Mouse (Mus musculus): ENCODE data around the gene Ofcc1. TPM values are rescaled to one million over a fixed set of nuclear protein-coding genes. Genes with fewer than 3 reads are reported as not detected.

Ofcc1 gene
- total RNA-seq, 2 experiments from 2014 or later, result not detected

DNA sequence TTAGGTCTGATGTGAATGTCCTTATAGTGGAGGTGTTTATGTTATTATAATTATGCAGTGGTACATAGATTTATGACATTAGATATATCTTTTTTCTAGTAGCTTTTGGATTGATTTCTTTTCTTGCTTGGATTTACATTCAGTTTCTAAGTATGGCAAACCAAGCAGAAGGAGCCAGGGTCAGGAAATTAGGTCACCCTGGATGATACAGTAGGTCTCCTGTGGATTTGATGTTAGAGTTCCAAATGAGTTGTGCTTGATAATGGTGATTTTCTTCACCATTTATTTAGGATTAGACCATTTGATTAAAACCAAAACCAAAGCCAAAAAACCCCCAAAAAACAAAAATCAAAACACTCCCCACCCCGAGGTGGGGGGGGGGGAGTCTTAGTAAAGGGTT lies 338.6 kb downstream of the Ofcc1 start:
- DNase-seq (ENCODE audit: low spot score in 2 of 2), result no peak

DNA sequence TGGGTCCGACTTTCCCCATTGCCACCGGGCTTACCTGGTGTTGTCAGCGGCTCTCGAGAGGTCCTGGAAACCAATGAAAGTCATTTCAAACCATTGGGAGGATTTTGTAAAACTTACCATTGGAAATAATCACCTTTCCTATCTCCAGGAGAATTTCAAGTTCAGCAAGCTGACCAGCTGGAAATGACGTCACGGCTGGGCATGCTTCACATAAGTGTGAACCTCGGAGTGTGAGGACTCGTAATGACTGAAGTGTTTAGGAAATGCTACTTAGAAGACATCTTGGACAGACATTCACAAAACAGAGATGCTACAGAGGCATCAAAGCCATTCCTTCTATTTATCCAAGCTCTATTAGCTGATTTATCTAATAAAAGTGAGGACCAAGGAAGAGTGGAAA lies 361.0 kb downstream of the Ofcc1 start:
- no peak for DNase-seq (ENCODE audit: low spot score in 2 of 2)

DNA sequence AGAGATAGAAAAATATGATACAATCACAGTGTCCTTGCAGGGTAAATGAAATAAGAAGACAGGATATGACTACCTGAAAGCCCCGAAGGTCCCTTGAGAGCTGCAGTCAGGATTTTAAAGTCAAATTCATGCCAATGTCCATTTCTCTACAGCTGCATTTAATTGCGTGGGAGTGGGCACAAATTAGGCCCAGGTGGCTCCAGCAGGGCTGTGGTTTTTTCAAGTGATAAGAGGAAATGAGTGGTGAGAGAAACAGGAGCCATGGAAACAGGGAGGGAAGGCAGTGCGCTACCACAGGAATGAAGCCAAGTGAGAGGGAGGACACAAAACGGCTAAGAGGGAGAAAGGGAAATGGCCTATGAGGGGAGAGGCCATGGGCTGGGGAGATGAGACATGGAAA lies 363.3 kb downstream of the Ofcc1 start:
- DNase-seq (ENCODE audit: low spot score in 2 of 2), result no peak

DNA sequence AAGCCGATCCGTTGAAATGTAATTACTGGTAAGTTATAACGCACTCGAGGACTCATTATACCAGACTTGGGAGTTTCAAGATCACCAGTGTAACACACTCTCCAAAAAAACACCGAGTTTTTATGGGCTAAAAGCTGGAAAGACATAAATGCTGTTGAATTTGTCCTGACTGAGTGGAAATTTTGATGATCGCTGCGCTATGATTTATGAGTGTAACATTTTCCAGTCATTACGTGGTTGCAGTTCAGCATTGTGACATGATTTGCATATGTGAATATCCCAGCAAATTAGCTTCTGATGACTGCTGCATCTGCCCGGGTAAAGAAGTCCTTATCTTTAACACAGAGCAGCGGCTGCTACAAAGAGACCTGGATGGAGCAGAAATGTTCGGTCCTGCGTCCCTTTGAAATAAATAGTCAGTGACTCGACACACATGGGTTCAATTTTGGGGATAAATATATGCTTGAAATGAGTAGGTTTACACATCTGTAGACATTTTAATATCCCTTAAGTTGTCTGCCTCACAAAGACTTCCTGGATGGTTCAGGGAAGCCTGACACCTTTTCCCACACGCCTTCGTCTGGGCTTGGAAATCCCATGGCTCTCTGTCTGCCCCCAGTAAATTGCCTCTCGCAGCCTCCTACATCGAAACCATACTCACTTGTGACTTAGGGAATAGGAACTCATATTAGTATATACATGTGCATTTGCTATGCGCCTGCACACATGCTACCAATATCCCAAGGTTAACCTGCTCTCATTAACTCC lies 381.8 kb downstream of the Ofcc1 start:
- no peak for DNase-seq (ENCODE audit: low spot score in 2 of 2)

DNA sequence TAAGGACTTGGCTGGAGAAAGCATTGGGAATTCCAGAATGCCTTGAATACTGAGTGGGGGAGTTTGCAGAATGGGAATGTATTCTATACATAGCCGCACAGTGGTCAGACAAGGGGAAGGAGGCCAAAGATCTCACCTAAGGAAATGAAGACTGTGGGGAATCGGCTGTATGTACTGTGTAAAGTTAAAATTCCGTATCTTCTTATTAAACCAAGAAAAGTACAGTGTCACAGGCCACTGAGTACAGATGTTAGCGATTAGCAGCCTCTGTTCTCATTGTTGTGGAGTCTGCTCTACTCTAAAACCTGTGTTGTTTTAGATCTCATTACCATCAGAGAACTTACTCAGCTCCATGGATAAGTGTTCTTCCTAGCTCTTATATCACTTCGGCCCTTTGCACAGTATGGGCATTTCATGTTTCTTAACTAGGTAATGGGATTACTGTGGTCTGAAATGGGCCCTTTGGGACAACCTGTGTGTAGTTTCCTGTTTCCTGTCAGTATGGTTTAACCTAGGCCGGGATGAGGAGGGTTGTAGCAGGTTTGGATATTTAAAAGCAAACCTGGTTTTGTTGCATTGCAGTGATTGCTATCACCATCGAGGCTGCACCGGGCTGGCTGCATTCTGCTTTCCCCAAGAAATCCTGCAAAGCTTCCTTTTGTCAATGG lies 392.8 kb downstream of the Ofcc1 start:
- no peak for DNase-seq (ENCODE audit: low spot score in 2 of 2)

DNA sequence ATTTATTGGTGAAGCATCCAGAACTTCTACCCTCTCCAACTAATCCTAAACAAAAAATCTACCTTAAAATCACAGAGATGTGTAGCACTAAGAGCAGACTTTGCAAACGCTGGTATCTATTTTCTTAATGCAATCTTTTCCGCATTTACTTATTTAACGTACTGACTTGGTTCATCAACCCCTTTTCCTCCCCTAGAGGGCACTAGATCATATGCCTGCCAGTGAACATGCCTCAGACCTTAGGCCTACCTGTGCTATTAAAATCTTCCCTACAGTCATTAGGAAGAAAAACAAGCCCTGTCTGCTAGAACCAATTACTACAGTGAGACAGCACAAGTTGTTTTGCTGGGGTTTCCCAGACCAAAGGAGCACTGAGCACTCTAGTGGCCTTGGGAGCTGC lies 404.0 kb downstream of the Ofcc1 start:
- no peak for DNase-seq (ENCODE audit: low spot score in 2 of 2)

DNA sequence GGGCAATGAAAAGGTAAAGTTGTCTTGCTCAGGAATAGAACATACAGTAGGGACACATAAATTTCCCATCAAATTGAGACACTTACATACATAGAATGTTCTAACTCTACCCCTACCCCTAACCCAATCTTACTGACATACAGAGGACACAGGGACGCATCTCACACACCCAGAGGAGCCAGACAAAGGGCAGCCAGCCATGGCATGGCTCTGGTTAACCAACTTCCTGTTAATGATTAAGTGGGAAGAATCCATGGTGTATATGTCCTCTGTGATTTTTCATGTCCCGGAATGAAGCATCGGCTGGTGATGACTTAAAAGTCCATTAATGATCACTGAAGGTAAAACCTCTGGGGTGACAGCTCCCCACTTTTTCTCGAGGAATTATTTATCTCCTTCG lies 405.2 kb downstream of the Ofcc1 start:
- DNase-seq (ENCODE audit: low spot score in 2 of 2), result no peak

All from left cerebral cortex, adult 18-20 months (tissue).